Mouse (Mus musculus) cortical plate, adult 2 months (tissue): ENCODE measurements around the gene Cript.

ENCODE experiments used
- CTCF ChIP-seq: fragments of 200-500 bp; IDR thresholded peaks from 2 replicates; pipeline ENCODE4 v1.5.1; 2011; ENCODE audit warnings: mild to moderate bottlenecking, control low read depth, low read length; ENCODE audit not compliant: insufficient read depth; ENCODE audit errors: extremely low read depth
- POLR2A ChIP-seq: fragments of 200-500 bp; IDR thresholded peaks from 2 replicates; pipeline ENCODE4 v1.6.1; 2011; ENCODE audit warnings: mild to moderate bottlenecking, low read length, control low read depth; ENCODE audit not compliant: insufficient read depth; ENCODE audit errors: extremely low read depth

DNA sequence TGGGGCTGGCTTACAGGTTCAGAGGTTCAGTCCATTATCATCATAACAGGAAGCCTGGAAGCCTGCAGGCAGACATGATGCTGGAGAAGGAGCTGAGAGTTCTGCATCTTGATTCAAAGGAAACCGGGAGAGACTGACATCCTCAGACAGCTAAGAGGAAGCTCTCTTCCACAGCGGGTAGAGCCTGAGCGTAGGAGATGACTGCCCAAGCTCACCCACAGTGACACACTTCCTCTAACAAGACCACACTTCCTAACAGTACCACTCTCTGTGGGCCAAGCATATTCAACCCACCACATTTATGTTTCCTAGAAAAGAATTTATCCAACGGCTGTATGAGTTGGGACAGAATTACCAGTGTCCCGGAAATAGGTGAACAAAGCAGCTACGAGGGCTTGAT, 46.9 kb upstream of the Cript start:
- TF ChIP-seq POLR2A = no peak
- TF ChIP-seq CTCF = no peak
